Mouse (Mus musculus) heart, postnatal 25 days (tissue): Measurements from ENCODE around the gene Fam161b. TPM values are rescaled to one million over a fixed set of nuclear protein-coding genes. Genes with fewer than 3 reads are reported as not detected.
"Not testable (repeated sequence)": the region's sequence is repeated elsewhere in the genome, so short reads cannot be mapped to it uniquely, and the experiment has no call there.

Experiments used
- DNase-seq: peaks from one replicate; pipeline ENCODE4 v3.0.0; 2022; ENCODE audit warnings: low spot score
- intact Hi-C: fragments of 180-260 bp; cut with DNase I; formaldehyde crosslinking; loops from one replicate; pipeline ENCODE4 v1.15.1; 2025
- total RNA-seq, 2 experiments: library from RNA; stranded (reverse); gene quantifications; 2 replicates each; pipeline ENCODE4 v1.2.3; 2021

The Fam161b gene
- total RNA-seq, 2 experiments from 2014 or later = 8.3 to 8.5 TPM

DNA sequence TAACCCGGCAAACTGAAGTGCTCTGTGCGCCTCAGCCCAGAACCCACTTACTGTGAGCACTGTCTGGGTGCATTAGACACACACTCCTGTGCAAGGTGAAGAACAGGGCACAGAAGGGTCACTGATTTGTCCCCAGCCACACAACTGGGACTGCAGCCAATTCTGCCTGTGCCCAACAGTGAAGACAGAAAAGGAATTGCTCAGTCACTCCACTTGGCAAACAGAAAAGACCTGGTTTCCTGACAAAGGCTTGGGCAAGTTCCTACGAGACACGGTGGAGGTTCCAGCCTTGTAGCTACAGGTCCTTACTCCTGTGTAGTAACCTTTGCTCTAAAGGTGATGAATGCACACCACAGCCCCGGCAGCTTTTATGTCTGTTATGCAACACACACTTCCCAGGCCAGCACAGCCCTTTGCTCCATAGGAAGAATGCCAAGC lies 23.0 kb upstream of the Fam161b start:
- no peak for DNase-seq
- intact Hi-C loops = no loop called here

GRCm38 (mm10) chr12:84382369-84382768 lies 20.7 kb upstream of the Fam161b start:
- no peak for DNase-seq
- intact Hi-C loops = no loop called here

- DNase-seq = no peak
- intact Hi-C loops = no loop called here
Observed at GRCm38 (mm10) chr12:84373831-84374481, 12.3 kb upstream of the Fam161b start.

GRCm38 (mm10) chr12:84371647-84372046 lies 10.0 kb upstream of the Fam161b start:
- intact Hi-C loops = no loop called here
- no peak for DNase-seq

DNA sequence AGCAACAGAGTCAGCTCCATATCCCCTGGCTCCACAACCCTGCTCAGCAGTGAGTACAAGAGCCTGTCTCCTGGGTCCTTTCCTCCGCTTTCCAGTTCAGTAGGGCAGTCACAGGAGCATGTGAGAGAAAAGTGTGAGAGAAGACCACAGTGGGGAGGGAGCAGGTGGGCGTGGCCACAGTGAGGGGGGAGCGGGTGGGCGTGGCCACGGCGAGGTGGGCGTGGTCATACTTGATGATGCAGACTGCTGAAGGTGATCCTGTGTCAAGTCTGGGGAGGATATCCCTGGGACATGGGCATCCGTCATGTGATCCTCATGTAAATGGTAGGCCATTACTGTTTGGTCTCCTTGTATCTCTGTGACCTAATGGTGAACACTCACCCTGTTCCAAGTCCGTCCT lies 5.3 kb upstream of the Fam161b start:
- intact Hi-C loops = no loop called here
- DNase-seq = no peak

DNA sequence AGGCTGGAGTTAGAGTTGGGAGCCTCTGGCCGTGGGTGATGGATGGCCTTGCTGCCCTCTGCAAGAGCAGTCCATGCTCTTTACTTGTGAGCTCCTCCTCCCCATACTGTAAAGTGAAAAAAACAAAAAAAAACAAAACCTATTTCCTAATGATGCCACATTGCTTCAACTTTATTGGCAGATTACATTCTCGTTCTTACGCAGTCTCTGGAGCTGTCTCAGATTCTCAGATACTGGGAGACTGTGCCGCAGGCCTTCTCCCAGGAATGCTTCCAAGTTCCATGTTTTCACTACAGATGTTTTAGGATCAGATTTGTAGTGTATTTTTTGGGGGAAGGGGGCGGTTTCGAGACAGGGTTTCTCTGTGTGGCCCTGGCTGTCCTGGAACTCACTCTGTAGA lies 3.5 kb upstream of the Fam161b start:
- DNase-seq = no peak
- intact Hi-C loops = no loop called here

GRCm38 (mm10) chr12:84364291-84364690 lies 2.7 kb upstream of the Fam161b start:
- DNase-seq = no peak
- intact Hi-C loops = no loop called here

GRCm38 (mm10) chr12:84362872-84363271 lies 1.2 kb upstream of the Fam161b start:
- no peak for DNase-seq
- intact Hi-C loops = no loop called here

DNA sequence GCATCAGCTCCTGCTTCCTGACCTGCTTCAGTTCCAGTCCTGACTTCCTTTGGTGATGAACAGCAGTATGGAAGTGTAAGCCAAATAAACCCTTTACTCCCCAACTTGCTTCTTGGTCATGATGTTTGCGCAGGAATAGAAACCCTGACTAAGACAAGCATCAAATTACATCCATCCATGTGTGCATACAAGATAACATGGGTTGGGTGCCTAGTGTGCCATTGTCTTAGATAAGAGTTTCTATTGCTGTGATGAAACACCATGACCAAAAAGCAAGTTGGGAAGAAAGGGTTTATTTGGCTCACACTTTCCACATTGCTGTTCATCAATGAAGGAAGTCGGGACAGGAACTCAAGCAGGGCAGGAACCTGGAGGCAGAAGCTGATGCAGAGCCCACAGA lies 2.9 kb downstream of the Fam161b start:
- not testable (repeated sequence) for DNase-seq
- intact Hi-C loops = loop anchor here (5.0 kb wide), 1 partner anchor 71 kb away; the partner anchor contains the start of gene Ptgr2

GRCm38 (mm10) chr12:84347192-84347591 lies 14.4 kb downstream of the Fam161b start:
- no peak for DNase-seq
- intact Hi-C loops = no loop called here

DNA sequence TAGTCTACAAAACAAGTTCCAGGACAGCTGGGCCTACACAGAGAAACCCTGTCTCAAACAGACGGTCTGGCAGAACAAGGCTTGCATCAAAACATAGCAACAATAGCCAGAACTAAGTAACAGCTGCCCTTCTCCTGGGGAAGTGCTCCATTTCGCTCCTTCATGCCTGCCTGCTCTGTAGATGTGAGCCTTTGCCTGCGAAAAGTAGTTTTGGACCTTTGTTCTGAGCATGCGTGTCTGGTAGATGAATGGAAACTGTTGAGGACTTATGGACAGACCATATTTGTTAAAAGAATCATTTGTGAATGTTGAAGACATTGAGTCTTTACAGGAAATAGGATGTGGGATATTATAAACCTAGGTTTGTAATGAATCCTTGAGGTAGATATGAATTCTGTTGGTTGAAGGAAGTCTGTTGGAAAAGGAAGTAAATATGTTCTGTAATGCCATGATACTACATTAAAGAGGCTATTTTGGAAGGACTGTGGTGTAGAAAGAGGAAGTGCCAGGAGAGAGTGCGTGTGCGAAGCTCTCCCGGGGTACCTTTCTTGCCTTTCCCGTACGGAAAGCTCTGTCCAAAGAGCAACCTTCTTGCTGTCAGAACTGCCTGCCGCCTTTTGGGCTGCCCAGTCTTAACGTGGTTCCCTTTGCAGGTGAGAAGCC lies 24.5 kb downstream of the Fam161b start:
- DNase-seq = no peak
- intact Hi-C loops = no loop called here

DNA sequence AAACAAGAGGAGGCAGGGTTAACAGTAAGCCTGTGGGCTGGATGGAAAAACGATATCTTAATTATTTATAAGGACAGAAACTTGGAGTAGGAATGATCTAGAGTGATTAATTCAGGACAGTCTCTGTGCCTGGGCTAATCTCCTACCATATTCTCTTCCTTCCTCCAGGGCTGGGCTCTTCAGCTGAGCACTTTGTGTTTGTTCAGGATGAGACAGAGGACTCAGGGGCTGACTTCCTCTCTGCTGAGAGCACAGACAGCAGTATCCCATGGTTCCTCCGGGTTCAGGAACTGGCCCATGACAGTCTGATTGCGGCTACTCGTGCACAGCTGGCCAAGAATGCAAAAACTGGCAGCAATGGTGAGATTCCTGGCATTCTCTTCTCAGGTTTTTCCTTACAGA lies 34.5 kb downstream of the Fam161b start:
- peak; percentile 5 for DNase-seq
- intact Hi-C loops = no loop called here

DNA sequence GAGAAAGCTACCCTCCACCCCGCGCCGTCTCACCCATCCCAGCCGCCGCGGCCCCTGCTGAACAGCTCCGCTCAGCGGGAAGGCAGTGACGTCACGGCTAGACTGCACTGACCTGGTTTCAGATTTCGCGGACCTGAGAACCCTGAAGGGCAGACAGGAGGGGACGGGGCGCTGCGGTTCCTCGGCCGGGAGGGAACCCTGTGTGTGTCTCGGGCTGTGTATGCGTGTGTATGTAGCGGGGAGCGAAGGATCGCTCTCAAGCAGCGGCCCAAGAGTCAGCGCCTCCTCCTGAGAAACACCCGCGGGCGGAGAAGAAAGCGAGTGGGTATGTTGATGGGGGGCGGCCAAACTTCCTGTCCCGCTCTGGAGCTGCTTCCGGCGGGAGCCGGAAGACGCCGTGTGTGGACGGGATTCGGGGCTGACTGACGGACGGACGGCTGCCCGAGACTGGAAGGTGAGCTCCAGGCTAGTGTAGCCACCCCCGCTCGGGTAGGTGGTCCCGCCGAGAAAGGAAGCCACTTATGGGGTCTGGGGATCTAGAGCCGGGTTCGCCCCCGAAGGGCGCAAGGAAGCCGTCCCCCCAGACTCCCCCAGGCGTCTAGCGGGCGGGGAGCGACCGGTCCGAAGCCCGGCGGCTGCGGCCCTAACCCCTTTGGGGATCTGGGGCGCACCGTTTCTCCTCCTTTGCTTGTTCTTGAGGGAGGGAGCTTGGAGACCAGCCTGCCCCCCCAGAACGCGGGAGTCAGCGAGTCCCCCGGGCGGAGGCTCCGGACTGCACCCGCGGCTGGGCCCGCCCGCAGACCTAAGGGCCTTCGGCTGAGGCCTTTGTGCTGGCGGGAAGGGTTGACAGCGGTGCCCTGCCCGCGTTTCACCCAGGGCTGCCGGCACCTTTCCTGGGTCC lies 44.7 kb downstream of the Fam161b start, which contains the start of gene Zfp410:
TSS of gene Zfp410 (plus strand) at position 132 of the 901 bp plus-strand sequence.
- intact Hi-C loops = loop anchor here (2.0 kb wide), 1 partner anchor 32 kb away; the partner anchor contains the start of gene Ptgr2
- DNase-seq = peak; percentile 76

DNA sequence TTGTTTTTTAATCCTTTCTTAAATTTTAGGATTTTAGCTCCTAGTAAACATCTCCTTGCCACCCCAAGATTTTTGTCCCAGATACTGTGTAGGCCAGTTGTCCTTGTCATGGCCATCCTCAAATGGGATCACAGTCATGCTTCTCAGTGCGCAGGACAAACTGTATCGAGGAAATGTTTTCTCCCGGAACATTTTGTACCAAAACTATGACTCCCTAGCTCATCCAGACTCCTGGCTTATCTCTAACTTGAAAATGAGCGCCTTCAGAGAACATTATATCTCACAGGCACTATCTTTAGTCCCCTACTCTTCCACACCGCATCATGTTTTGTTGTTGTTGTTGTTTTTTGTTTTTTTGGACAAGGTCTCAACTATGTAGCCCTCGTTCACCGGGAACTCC lies 45.6 kb downstream of the Fam161b start:
- DNase-seq = no peak
- intact Hi-C loops = loop anchor here (2.0 kb wide), 1 partner anchor 31 kb away; the partner anchor contains the start of gene Ptgr2

DNA sequence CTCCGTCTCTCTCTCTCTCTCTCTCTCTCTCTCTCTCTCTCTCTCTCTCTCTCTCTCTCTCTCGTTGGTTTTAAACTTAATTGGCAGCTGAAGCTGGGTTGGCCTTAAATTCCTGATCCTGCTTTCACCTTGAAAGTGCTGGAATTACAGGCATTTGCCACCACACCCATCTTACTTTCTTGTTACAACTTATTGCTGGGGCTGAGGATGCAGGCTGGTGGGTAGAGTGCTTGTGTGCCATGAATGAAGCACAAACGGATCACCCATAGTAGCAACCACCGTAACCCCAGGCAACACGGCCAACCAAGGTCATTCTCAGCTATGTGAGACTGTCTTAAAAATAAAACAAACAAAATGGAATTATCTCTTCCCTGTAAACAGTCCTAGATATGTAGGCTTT lies 50.3 kb downstream of the Fam161b start:
- DNase-seq = no peak
- intact Hi-C loops = no loop called here

DNA sequence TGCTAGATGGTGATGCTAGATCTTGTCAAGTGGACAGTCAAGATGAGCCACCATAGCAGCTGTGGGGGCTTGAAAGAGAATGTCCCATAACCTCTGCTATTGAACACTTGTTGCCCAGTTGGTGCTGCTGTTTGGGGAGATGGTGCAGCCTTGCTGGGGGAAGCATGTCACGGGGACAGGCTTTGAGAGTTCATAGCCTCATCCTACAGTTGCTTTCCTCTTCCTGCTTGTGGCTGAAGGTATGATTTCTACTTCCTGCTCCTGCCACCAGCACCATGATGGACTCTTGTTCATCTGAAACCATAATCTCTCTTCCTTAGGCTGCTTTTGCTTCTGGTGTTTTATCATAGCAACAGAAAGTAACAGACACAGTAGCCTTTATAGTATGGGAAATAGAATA lies 57.1 kb downstream of the Fam161b start:
- intact Hi-C loops = no loop called here
- DNase-seq = no peak

DNA sequence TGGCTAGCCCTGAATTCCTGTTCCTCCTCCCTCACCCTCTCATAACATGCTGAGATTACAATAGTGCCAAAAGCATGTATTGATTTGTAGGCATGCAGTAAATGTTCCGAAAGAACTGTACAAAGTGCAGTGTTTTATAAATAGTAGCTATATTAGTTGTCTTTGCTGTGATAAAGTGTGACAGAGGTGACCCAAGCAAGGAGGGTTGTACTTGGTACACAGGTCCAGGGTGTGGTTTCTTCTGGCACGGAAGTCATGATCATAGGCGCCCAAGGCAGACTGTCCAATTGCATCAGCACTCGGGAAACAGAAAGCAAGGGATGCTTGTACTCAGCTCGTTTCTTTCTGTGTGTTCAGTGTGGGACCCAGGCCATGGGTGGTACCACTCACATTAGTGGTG lies 57.5 kb downstream of the Fam161b start:
- intact Hi-C loops = no loop called here
- no peak for DNase-seq

DNA sequence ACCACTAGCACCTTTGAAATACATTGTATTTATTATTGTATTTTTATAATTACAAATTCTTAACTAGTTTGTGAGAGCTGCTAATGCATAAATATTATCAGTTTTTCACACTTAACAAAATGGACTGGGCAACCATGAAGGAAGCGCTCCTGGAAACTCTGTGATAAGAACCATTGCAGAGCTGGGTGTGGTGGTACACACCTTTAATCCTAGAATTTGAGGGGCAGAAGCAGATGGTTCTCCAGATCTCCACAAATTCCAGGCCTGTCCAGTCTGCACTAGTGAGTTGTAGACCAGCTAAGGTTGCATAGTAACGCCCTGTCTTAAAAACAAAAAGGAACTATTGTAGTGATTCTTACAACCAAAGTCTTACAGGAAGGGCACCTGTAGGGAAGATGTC lies 62.4 kb downstream of the Fam161b start:
- intact Hi-C loops = no loop called here
- no peak for DNase-seq

- intact Hi-C loops = no loop called here
Observed at GRCm38 (mm10) chr12:84297851-84298250, 63.8 kb downstream of the Fam161b start.

More at GRCm38 (mm10) chr12:84297851-84298250, 63.8 kb downstream of the Fam161b start:
- no peak for DNase-seq
